Mouse (Mus musculus) heart, postnatal 36 days (tissue): ENCODE data around the gene Thap2. TPM values are rescaled to one million over a fixed set of nuclear protein-coding genes. Genes with fewer than 3 reads are reported as not detected.

Source experiments
- total RNA-seq, 2 experiments: library from RNA; stranded (reverse); gene quantifications; 2 replicates each; pipeline ENCODE4 v1.2.3; 2021

The Thap2 gene
- total RNA-seq, 2 experiments from 2014 or later: 6.0 to 8.2 TPM

Other genes starting within 250 kb of the Thap2 start
- not detected for gene Tph2, start 199.4 kb downstream of the Thap2 start, total RNA-seq
- 10 to 100 TPM; 57.6 to 61.4 TPM for gene Tbc1d15, start 133.0 kb downstream of the Thap2 start, total RNA-seq
- gene Rab21, start 68.8 kb downstream of the Thap2 start, total RNA-seq: 10 to 100 TPM; 74.1 to 80.5 TPM
- gene Tmem19, start 21.9 kb downstream of the Thap2 start, total RNA-seq: 10 to 100 TPM; 11.6 to 15.5 TPM
- 10 to 100 TPM; 11.5 to 15.3 TPM for gene Zfc3h1, start 516 bp upstream of the Thap2 start, total RNA-seq
- not detected for gene A930009A15Rik, start 185.5 kb upstream of the Thap2 start, total RNA-seq
- gene Lgr5, start 203.3 kb upstream of the Thap2 start, total RNA-seq: under 1 TPM in 1 of 2 experiments, not detected in 1; 0.08 TPM